Mouse (Mus musculus): ENCODE data around the gene Hoxa9.
A peak's percentile ranks its signal among the peaks of the same experiment; 100 is the strongest.

Hoxa9 gene

GRCm38 (mm10) chr6:52216691-52217458 is 14.0 kb downstream of the Hoxa9 start:
- no peak for DNase-seq (ENCODE audit: low read depth)

DNA sequence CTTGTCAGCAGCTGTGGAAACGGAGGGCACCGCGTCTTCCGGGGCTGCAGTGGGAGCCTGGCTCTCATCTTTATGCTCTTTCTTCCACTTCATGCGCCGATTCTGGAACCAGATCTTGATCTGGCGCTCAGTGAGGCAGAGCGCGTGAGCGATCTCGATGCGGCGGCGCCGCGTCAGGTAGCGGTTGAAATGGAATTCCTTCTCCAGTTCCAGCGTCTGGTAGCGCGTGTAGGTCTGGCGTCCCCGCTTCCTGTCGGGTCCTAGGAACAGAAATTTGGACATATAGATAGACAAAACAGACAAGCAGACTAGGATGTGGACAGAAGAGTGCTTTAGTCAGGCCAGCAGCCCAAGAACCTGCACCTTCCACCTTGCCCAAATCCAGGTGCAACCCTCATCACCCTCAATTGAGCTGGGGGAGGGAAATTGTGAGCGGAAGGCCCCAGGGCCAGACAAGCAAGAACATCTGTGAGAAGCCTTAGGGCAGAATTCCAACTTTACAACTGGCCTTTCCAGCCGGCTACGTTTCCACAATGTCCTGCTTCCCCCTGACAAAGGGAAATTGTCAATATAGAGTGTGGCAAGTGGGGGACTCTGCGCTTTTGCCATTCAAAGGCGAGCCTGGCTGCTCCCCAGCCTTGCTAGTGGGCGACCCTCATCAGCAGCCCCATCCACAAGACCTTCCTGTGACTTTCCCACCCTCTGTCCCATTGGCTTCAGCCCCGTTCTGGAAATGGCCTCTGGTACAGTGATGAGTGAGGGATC is 14.9 kb downstream of the Hoxa9 start:
- DNase-seq (ENCODE audit: low read depth): no peak

DNA sequence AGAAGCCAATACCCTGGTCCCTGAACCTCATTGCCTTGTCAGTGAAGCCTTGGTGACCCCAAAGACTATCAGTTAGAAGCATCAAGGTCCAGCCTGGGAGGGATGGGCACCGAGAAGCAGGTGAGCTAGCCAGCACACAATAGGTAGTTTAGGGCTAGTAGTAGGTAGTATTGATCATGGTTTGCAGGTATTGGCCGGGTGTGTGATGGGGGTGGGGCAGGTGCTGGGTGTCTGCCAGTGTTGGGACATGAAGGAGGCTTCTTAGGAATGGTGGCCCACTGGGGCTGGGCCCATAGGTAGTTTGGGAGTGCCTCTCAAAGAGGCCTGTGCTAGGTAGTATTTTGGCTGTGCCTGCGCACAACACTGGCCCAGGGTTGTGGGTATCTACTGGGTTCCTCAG is 15.8 kb downstream of the Hoxa9 start:
- DNase-seq (ENCODE audit: low read depth): no peak

DNA sequence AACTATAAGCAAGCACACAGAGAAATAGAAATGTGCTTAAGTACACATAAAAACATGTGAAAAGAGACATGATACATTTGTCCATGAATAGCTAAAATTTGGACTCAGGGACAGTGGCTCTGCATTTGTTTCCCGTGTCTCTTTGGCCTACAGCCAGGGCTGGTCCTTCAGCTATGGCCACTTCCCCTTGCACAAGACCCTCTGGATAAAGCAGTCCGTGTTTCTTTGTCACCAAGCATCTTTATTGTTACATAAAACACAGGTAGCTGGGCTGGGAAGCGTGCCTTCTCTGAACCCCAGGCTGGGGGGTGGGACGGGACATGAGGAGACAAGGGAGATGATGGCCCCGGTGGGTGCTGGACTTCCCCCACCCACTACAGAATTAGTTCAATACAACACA is 16.6 kb downstream of the Hoxa9 start:
- DNase-seq (ENCODE audit: low read depth): no peak

GRCm38 (mm10) chr6:52213119-52213986 is 17.5 kb downstream of the Hoxa9 start, which contains the start of the genes Hoxa3 and Gm28308:
TSS of gene Hoxa3 (minus strand) at chr6:52213336.
TSS of gene Gm28308 (minus strand) at chr6:52213339.
- DNase-seq (ENCODE audit: low read depth): no peak

- DNase-seq (ENCODE audit: low read depth): no peak
Measured at GRCm38 (mm10) chr6:52212556-52213118, 18.3 kb downstream of the Hoxa9 start.

DNA sequence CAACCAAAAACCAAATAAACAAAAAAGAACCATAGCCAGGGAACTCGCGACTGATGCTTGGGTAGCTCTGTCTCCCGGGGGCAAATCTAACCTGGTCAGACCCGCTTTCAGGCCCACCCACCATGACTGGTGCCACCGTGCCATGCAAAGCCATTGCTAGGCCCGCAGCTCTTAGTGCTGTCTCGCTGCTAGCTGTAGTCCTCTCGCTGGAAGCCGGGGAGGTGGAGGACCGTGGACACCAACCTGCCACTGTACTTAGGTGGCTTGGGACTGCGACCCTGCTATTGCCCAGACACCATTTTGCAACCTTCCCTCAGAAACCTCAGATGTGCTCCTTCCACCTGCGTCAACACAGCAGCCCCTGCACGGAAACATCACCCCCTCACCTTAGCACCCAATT is 18.9 kb downstream of the Hoxa9 start:
- DNase-seq (ENCODE audit: low read depth): no peak

DNA sequence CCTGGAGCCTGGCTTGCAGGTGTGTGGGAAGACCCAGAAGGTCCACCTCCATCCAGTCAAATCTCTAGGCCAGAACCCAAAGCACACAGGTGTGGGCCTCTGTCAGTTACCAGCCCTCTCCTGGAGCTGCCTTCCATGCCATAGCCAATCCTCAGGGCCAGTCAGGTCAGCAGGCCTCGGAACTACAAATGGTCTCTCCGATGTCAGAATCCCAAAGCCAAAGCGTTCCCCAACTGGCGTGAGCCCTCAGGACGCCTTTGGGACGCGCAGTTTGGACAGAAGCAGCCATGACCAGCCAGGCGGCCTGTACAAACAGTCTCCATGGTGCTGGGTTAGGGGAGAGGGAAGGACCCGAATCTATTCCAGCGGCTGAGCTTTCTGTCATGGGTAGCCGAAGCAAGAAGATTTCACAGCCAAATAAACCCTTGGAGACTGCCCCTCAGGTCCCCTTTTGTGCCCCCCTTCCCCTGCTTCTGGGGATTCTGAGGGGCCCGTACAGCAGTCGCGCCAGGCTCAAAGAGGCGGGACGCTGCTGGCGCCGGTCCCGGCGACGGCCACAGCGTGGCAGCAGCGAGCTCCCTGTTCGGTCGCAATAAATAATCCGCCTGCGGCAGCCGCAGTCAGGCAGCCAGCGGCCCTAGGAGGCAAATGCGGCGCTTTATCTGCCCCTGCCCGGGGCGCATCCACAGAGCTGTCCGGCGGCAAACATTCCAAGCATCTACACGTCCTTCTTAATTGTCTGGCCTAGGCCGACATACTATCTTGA is 19.5 kb downstream of the Hoxa9 start:
- DNase-seq (ENCODE audit: low read depth): peak; percentile 40

DNA sequence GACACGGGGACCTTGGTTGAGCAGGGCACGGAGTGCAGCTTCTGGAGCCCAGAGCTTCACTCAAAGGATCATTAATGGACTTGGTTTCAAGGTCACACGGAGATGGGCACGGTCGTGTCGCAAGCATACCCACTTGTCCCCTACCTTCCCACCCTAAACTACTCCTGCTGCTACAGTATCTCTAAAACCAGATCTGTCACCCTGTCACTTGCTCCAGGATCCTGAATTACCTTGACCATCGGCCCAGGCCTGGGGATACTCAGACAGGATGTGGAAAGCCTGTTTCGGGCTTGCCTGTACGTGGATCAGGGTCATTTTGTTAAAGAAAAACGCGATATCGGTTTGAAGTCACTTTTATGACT is 21.2 kb downstream of the Hoxa9 start:
- DNase-seq (ENCODE audit: low read depth): no peak

- no peak for DNase-seq (ENCODE audit: low read depth)
Measured at GRCm38 (mm10) chr6:52208868-52209684, 21.8 kb downstream of the Hoxa9 start.

GRCm38 (mm10) chr6:52208072-52208867 is 22.6 kb downstream of the Hoxa9 start, which contains the start of gene Hoxa6:
TSS of gene Hoxa6 (minus strand) at chr6:52208722.
- no peak for DNase-seq (ENCODE audit: low read depth)

- DNase-seq (ENCODE audit: low read depth): no peak
Measured at GRCm38 (mm10) chr6:52207684-52207976, 23.3 kb downstream of the Hoxa9 start.

DNA sequence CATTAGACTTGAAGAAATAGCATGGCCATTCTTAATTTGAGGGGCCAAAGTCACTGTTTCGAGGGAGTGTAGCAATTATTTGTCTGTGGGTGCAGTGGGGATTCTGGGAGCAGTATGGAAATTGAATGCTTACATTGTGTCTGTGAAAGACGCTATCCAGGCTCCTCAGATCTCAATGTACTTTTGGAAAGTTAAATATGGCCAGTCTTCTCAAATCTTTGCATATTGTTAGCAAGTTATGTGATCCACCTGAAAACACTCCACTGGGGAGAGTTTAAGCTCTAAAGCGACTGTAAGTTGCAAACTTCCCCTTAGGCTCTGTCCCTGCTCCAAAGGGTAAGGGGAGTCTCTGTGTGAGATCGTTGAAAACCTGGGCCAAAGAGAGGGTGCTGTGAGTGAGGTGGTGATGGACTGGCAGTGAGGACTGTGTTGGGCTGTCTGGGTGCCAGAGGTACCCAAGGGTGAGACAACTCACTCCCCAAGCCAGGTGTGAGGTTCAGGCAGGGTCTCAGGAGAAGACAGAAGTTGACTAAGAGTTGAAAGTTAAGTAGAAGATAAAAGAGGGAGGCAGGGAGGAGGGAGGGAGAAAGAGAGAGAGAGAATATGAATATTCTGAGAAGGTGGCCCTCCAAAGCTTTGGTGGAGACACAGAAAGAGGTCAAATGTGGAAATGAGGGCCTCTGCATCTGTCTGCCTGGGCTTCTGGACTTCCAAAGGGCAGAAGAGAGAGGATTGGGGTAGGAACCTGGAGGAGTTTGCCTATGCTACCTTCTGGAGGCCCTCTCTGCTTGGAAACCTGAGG is 23.8 kb downstream of the Hoxa9 start:
- DNase-seq (ENCODE audit: low read depth): no peak

GRCm38 (mm10) chr6:52205638-52206621 is 25.0 kb downstream of the Hoxa9 start:
- DNase-seq (ENCODE audit: low read depth): no peak

- no peak for DNase-seq (ENCODE audit: low read depth)
Measured at GRCm38 (mm10) chr6:52205221-52205620, 25.7 kb downstream of the Hoxa9 start.

- DNase-seq (ENCODE audit: low read depth): peak; percentile 66
Measured at GRCm38 (mm10) chr6:52204050-52204752, 26.7 kb downstream of the Hoxa9 start, which contains the start of gene Hoxa5. TSS of gene Hoxa5 (minus strand) at chr6:52204587.
